7 mouse cellular contexts compared by ENCODE assay signal in genomic region chr9:108067900-108068299, GRCm38 (mm10). TPM values are rescaled to one million over a fixed set of nuclear protein-coding genes. Genes with fewer than 3 reads are reported as not detected.
DNase-seq lines count a peak whose midpoint lies in the region; ATAC-seq and TF ChIP-seq lines count a peak whose summit lies in the region.

No protein-coding gene starts in this region.

- no peak for TF ChIP-seq POLR2A in spleen, adult 2 months (IDR thresholded peaks at IDR 0.05; ENCODE audit: low read depth, low read length)

- TF ChIP-seq CTCF in spleen, adult 2 months (IDR thresholded peaks at IDR 0.05; ENCODE audit: extremely low read depth, insufficient read depth, insufficient read length, insufficient replicate concordance), result peak; percentile 84; the same call in 1 of the 2 replicates

- H3K4me3 ChIP-seq in limb, embryonic 13.5 days, result no peak overlapping the region
- H3K4me3 ChIP-seq in midbrain, embryonic 16.5 days (ENCODE audit: low read depth, low read length), result no peak overlapping the region
- no peak overlapping the region for H3K4me3 ChIP-seq in spleen, adult 2 months (ENCODE audit: extremely low read depth, insufficient read depth, insufficient read length)

- H3K4me2 ChIP-seq in limb, embryonic 13.5 days (replicated peaks), result no peak overlapping the region
- no peak overlapping the region for H3K4me2 ChIP-seq in midbrain, embryonic 16.5 days (ENCODE audit: low read length)

- peak; percentile 83 for DNase-seq in adrenal gland, adult 2 months
- DNase-seq in embryo, embryonic 11 days, result peak; percentile 85
- DNase-seq in heart, adult 11 months, result peak; percentile 97
- DNase-seq in kidney, adult 8-10 months, result peak; percentile 71 to 89
- DNase-seq in spleen, adult 2 months (ENCODE audit: low read depth in 1 of 2, low spot score in 2 of 2), result peak; percentile 62 to 76

- H3K27me3 ChIP-seq in limb, embryonic 13.5 days, result no peaks in the 10 kb centered on the region
- no peaks in the 10 kb centered on the region for H3K27me3 ChIP-seq in midbrain, embryonic 16.5 days (ENCODE audit: control insufficient read depth, insufficient read depth, low read depth, low read length)
- no peaks in the 10 kb centered on the region for H3K27me3 ChIP-seq in spleen, adult 2 months (ENCODE audit: control insufficient read depth, insufficient read depth, low read length)

- WGBS in limb, embryonic 13.5 days, result 16% methylated on average over 8 of the region's 8 CpGs
- 24% methylated on average over 8 of the region's 8 CpGs for WGBS in midbrain, embryonic 16.5 days
- WGBS in spleen, adult 2 months, result 32% methylated on average over 8 of the region's 8 CpGs

- no peaks in the 10 kb centered on the region for H3K4me1 ChIP-seq in limb, embryonic 13.5 days
- H3K4me1 ChIP-seq in midbrain, embryonic 16.5 days (ENCODE audit: control insufficient read depth, insufficient read depth, low read length), result no peaks in the 10 kb centered on the region
- H3K4me1 ChIP-seq in spleen, adult 2 months (ENCODE audit: control insufficient read depth, insufficient read depth, insufficient read length), result no peaks in the 10 kb centered on the region

- no peaks in the 10 kb centered on the region for H3K9me3 ChIP-seq in limb, embryonic 13.5 days
- no peaks in the 10 kb centered on the region for H3K9me3 ChIP-seq in midbrain, embryonic 16.5 days (replicated peaks; ENCODE audit: control insufficient read depth, low read length, poor library complexity, severe bottlenecking)

- no peak overlapping the region for H3K27ac ChIP-seq in limb, embryonic 13.5 days
- H3K27ac ChIP-seq in midbrain, embryonic 16.5 days (ENCODE audit: low read length), result no peak overlapping the region
- H3K27ac ChIP-seq in spleen, adult 2 months (ENCODE audit: insufficient read depth, low read length), result no peak overlapping the region

- ATAC-seq in limb, embryonic 13.5 days (ENCODE audit: low FRiP score, low read depth), result peak; percentile 32; the same call in 1 of the 2 replicates
- ATAC-seq in midbrain, embryonic 16.5 days, result 0 out of 2 replicates have a peak, but pooled peaks have one; percentile 4

- H3K9ac ChIP-seq in limb, embryonic 13.5 days, result no peak overlapping the region
- no peak overlapping the region for H3K9ac ChIP-seq in midbrain, embryonic 16.5 days (ENCODE audit: low read depth, low read length)

- peaks cover 65% of the 10 kb centered on the region for H3K36me3 ChIP-seq in limb, embryonic 13.5 days
- peaks cover 27% of the 10 kb centered on the region for H3K36me3 ChIP-seq in midbrain, embryonic 16.5 days (ENCODE audit: control insufficient read depth, insufficient read depth, low read length)
- peaks cover 37% of the 10 kb centered on the region for H3K36me3 ChIP-seq in spleen, adult 2 months (ENCODE audit: control insufficient read depth, insufficient read depth, low read length)

RNA-seq across cellular contexts. Expression of gene Mst1, which starts 12.3 kb away (rescaled TPM):
- under 1 TPM; 0.17 to 0.86 TPM for total RNA-seq in adrenal gland, adult 2 months (2021)
- 0.23 and 0.44 TPM in 2 replicates for polyA plus RNA-seq in adrenal gland, adult 2 months (2012; rRNA removed)
- polyA plus RNA-seq in limb, embryonic 13.5 days (2015; fragmentation: Nextera tagmentation; extraction: Ambion mirVana), result 0.20 and 0.51 TPM in 2 replicates
- polyA plus RNA-seq in midbrain, embryonic 16.5 days (2015; fragmentation: Nextera tagmentation; extraction: Ambion mirVana), result 0.09 TPM in 1 of 2 replicates, not detected in the other
- 1.5 and 1.6 TPM in 2 replicates for polyA plus RNA-seq in spleen, adult 2 months (2012; rRNA removed)

RNA-seq across cellular contexts. Expression of gene Amigo3, which starts 14.9 kb away (rescaled TPM):
- 1 to 10 TPM; 4.4 to 4.5 TPM for total RNA-seq in adrenal gland, adult 2 months (2021)
- 6.6 and 9.4 TPM in 2 replicates for polyA plus RNA-seq in adrenal gland, adult 2 months (2012; rRNA removed)
- polyA plus RNA-seq in limb, embryonic 13.5 days (2015; fragmentation: Nextera tagmentation; extraction: Ambion mirVana), result 3.1 and 4.4 TPM in 2 replicates
- 2.6 and 2.8 TPM in 2 replicates for polyA plus RNA-seq in midbrain, embryonic 16.5 days (2015; fragmentation: Nextera tagmentation; extraction: Ambion mirVana)
- polyA plus RNA-seq in spleen, adult 2 months (2012; rRNA removed), result 2.2 and 2.8 TPM in 2 replicates

RNA-seq across cellular contexts. Expression of gene Rnf123, which starts 15.2 kb away (rescaled TPM):
- 10 to 100 TPM; 65.5 to 66.0 TPM for total RNA-seq in adrenal gland, adult 2 months (2021)
- polyA plus RNA-seq in adrenal gland, adult 2 months (2012; rRNA removed), result 88.9 and 93.6 TPM in 2 replicates
- 31.2 and 35.2 TPM in 2 replicates for polyA plus RNA-seq in limb, embryonic 13.5 days (2015; fragmentation: Nextera tagmentation; extraction: Ambion mirVana)
- 53.4 and 53.9 TPM in 2 replicates for polyA plus RNA-seq in midbrain, embryonic 16.5 days (2015; fragmentation: Nextera tagmentation; extraction: Ambion mirVana)
- 213 and 224 TPM in 2 replicates for polyA plus RNA-seq in spleen, adult 2 months (2012; rRNA removed)

RNA-seq across cellular contexts. Expression of gene Gmppb, which starts 18.9 kb away (rescaled TPM):
- total RNA-seq in adrenal gland, adult 2 months (2021), result 10 to 100 TPM; 17.8 to 32.4 TPM
- polyA plus RNA-seq in adrenal gland, adult 2 months (2012; rRNA removed), result 8.6 and 10.7 TPM in 2 replicates
- polyA plus RNA-seq in limb, embryonic 13.5 days (2015; fragmentation: Nextera tagmentation; extraction: Ambion mirVana), result 34.1 and 36.2 TPM in 2 replicates
- 19.8 and 22.8 TPM in 2 replicates for polyA plus RNA-seq in midbrain, embryonic 16.5 days (2015; fragmentation: Nextera tagmentation; extraction: Ambion mirVana)
- polyA plus RNA-seq in spleen, adult 2 months (2012; rRNA removed), result 11.6 and 13.5 TPM in 2 replicates

RNA-seq across cellular contexts. Expression of gene Apeh, which starts 26.5 kb away (rescaled TPM):
- 10 to 100 TPM; 90.2 to 91.6 TPM for total RNA-seq in adrenal gland, adult 2 months (2021)
- 96.2 and 121 TPM in 2 replicates for polyA plus RNA-seq in adrenal gland, adult 2 months (2012; rRNA removed)
- 42.5 and 47.3 TPM in 2 replicates for polyA plus RNA-seq in limb, embryonic 13.5 days (2015; fragmentation: Nextera tagmentation; extraction: Ambion mirVana)
- polyA plus RNA-seq in midbrain, embryonic 16.5 days (2015; fragmentation: Nextera tagmentation; extraction: Ambion mirVana), result 46.0 and 50.8 TPM in 2 replicates
- polyA plus RNA-seq in spleen, adult 2 months (2012; rRNA removed), result 136 and 157 TPM in 2 replicates
